Mouse (Mus musculus): Measurements from ENCODE around the gene Sorl1. TPM values are rescaled to one million over a fixed set of nuclear protein-coding genes. Genes with fewer than 3 reads are reported as not detected.

Sorl1 gene
- polyA plus RNA-seq, 2 experiments, result 1.1 to 1.4 TPM

GRCm38 (mm10) chr9:41982023-41982422 is 142.1 kb downstream of the Sorl1 start:
- H3K36me3 ChIP-seq (replicated peaks; ENCODE audit: control insufficient read depth, insufficient read depth, low read depth), result no peaks in the 10 kb centered on the region
- H3K9me3 ChIP-seq (ENCODE audit: control insufficient read depth, low read length), result no peaks in the 10 kb centered on the region
- no peak for DNase-seq (ENCODE audit: low read depth in 3 of 3, low spot score in 3 of 3)
- TF ChIP-seq CTCF (IDR thresholded peaks at IDR 0.05; ENCODE audit: low read depth), result no peak
- TF ChIP-seq EP300 (IDR thresholded peaks at IDR 0.05; ENCODE audit: low read depth), result no peak
- no peak overlapping the region for H3K9ac ChIP-seq (replicated peaks)
- no peaks in the 10 kb centered on the region for H3K27me3 ChIP-seq (ENCODE audit: control insufficient read depth, insufficient read depth, low read length)
- 73% methylated on average over 9 of the region's 9 CpGs for WGBS (ENCODE audit: insufficient replicate concordance)
- no peak for ATAC-seq (ENCODE audit: insufficient read depth)
- no peak overlapping the region for H3K4me3 ChIP-seq (ENCODE audit: insufficient read depth in 1 of 2, low read depth in 2 of 2, low read length in 2 of 2)
- H3K4me1 ChIP-seq (replicated peaks; ENCODE audit: control insufficient read depth in 2 of 2, insufficient read depth in 2 of 2, low read length in 1 of 2), result no peaks in the 10 kb centered on the region
- H3K4me2 ChIP-seq (ENCODE audit: low read depth), result no peak overlapping the region
- H3K27ac ChIP-seq, result no peak overlapping the region

- no peaks in the 10 kb centered on the region for H3K4me1 ChIP-seq (replicated peaks; ENCODE audit: control insufficient read depth in 2 of 2, insufficient read depth in 2 of 2, low read length in 1 of 2)
- no peak overlapping the region for H3K4me3 ChIP-seq (ENCODE audit: insufficient read depth in 1 of 2, low read depth in 2 of 2, low read length in 2 of 2)
- H3K27ac ChIP-seq, result no peak overlapping the region
- H3K4me2 ChIP-seq (ENCODE audit: low read depth), result no peak overlapping the region
- no peak for DNase-seq (ENCODE audit: low read depth in 3 of 3, low spot score in 3 of 3)
- no peak for ATAC-seq (ENCODE audit: insufficient read depth)
- TF ChIP-seq CTCF (IDR thresholded peaks at IDR 0.05; ENCODE audit: low read depth) (no peak), EP300 (IDR thresholded peaks at IDR 0.05; ENCODE audit: low read depth) (no peak)
- 66% methylated on average over 4 of the region's 4 CpGs for WGBS (ENCODE audit: insufficient replicate concordance)
- H3K36me3 ChIP-seq (replicated peaks; ENCODE audit: control insufficient read depth, insufficient read depth, low read depth), result no peaks in the 10 kb centered on the region
- H3K27me3 ChIP-seq (ENCODE audit: control insufficient read depth, insufficient read depth, low read length), result no peaks in the 10 kb centered on the region
- H3K9ac ChIP-seq (replicated peaks), result no peak overlapping the region
- H3K9me3 ChIP-seq (ENCODE audit: control insufficient read depth, low read length), result no peaks in the 10 kb centered on the region
Observed at GRCm38 (mm10) chr9:41981306-41981705, 142.8 kb downstream of the Sorl1 start.

GRCm38 (mm10) chr9:41980796-41981195 is 143.3 kb downstream of the Sorl1 start:
- no peak overlapping the region for H3K4me2 ChIP-seq (ENCODE audit: low read depth)
- no peak for ATAC-seq (ENCODE audit: insufficient read depth)

GRCm38 (mm10) chr9:41978366-41978765 is 145.7 kb downstream of the Sorl1 start:
- DNase-seq (ENCODE audit: low read depth in 3 of 3, low spot score in 3 of 3) (no peak), ATAC-seq (ENCODE audit: insufficient read depth) (no peak)
- Histone ChIP-seq H3K27ac (no peak overlapping the region), H3K27me3 (ENCODE audit: control insufficient read depth, insufficient read depth, low read length) (no peaks in the 10 kb centered on the region), H3K4me1 (replicated peaks; ENCODE audit: control insufficient read depth in 2 of 2, insufficient read depth in 2 of 2, low read length in 1 of 2) (no peaks in the 10 kb centered on the region), H3K9me3 (ENCODE audit: control insufficient read depth, low read length) (no peaks in the 10 kb centered on the region), H3K4me2 (ENCODE audit: low read depth) (no peak overlapping the region), H3K4me3 (ENCODE audit: insufficient read depth in 1 of 2, low read depth in 2 of 2, low read length in 2 of 2) (no peak overlapping the region), H3K36me3 (replicated peaks; ENCODE audit: control insufficient read depth, insufficient read depth, low read depth) (no peaks in the 10 kb centered on the region), H3K9ac (replicated peaks) (no peak overlapping the region)
- TF ChIP-seq CTCF (IDR thresholded peaks at IDR 0.05; ENCODE audit: low read depth) (no peak), EP300 (IDR thresholded peaks at IDR 0.05; ENCODE audit: low read depth) (no peak)
- WGBS (ENCODE audit: insufficient replicate concordance), result 66% methylated on average over 6 of the region's 6 CpGs

More at GRCm38 (mm10) chr9:41980796-41981195, 143.3 kb downstream of the Sorl1 start:
- Histone ChIP-seq H3K9ac (replicated peaks) (no peak overlapping the region), H3K9me3 (ENCODE audit: control insufficient read depth, low read length) (no peaks in the 10 kb centered on the region), H3K4me1 (replicated peaks; ENCODE audit: control insufficient read depth in 2 of 2, insufficient read depth in 2 of 2, low read length in 1 of 2) (no peaks in the 10 kb centered on the region), H3K27ac (no peak overlapping the region), H3K36me3 (replicated peaks; ENCODE audit: control insufficient read depth, insufficient read depth, low read depth) (no peaks in the 10 kb centered on the region), H3K4me3 (ENCODE audit: insufficient read depth in 1 of 2, low read depth in 2 of 2, low read length in 2 of 2) (no peak overlapping the region), H3K27me3 (ENCODE audit: control insufficient read depth, insufficient read depth, low read length) (no peaks in the 10 kb centered on the region)
- DNase-seq (ENCODE audit: low read depth in 3 of 3, low spot score in 3 of 3), result no peak
- 59% methylated on average over 5 of the region's 5 CpGs for WGBS (ENCODE audit: insufficient replicate concordance)
- TF ChIP-seq EP300 (IDR thresholded peaks at IDR 0.05; ENCODE audit: low read depth) (no peak), CTCF (IDR thresholded peaks at IDR 0.05; ENCODE audit: low read depth) (no peak)

DNA sequence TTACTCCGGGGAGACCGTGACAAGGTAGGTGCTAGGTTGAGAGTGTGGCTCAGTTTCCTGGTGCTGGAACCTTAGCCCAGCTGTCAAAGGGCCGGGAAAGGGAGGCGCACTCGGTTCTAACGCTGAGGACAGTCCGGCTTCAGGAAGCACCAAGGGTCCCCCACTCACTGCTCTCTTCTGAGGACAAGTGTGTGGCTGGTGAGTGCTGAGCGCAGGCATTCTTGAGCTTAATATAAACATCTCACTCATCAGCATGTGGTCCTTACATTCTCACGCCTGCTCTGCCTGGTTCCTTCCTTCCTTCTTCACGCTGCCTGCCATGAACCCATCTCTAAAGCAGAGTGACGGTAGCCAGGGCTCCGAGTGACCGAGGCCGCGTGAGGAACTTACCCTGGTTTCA is 148.1 kb downstream of the Sorl1 start:
- no peak overlapping the region for H3K4me3 ChIP-seq (ENCODE audit: insufficient read depth in 1 of 2, low read depth in 2 of 2, low read length in 2 of 2)
- no peaks in the 10 kb centered on the region for H3K36me3 ChIP-seq (replicated peaks; ENCODE audit: control insufficient read depth, insufficient read depth, low read depth)
- H3K4me1 ChIP-seq (replicated peaks; ENCODE audit: control insufficient read depth in 2 of 2, insufficient read depth in 2 of 2, low read length in 1 of 2), result no peaks in the 10 kb centered on the region
- no peak overlapping the region for H3K27ac ChIP-seq
- ATAC-seq (ENCODE audit: insufficient read depth) (no peak), DNase-seq (ENCODE audit: low read depth in 3 of 3, low spot score in 3 of 3) (no peak)
- TF ChIP-seq EP300 (IDR thresholded peaks at IDR 0.05; ENCODE audit: low read depth) (no peak), CTCF (IDR thresholded peaks at IDR 0.05; ENCODE audit: low read depth) (no peak)
- H3K9ac ChIP-seq (replicated peaks), result no peak overlapping the region
- no peaks in the 10 kb centered on the region for H3K27me3 ChIP-seq (ENCODE audit: control insufficient read depth, insufficient read depth, low read length)
- no peaks in the 10 kb centered on the region for H3K9me3 ChIP-seq (ENCODE audit: control insufficient read depth, low read length)
- 75% methylated on average over 15 of the region's 15 CpGs for WGBS (ENCODE audit: insufficient replicate concordance)
- no peak overlapping the region for H3K4me2 ChIP-seq (ENCODE audit: low read depth)
